Mouse (Mus musculus): ENCODE results near the gene Efcab10. TPM values are rescaled to one million over a fixed set of nuclear protein-coding genes. Genes with fewer than 3 reads are reported as not detected.

Efcab10 gene
- total and polyA plus RNA-seq, 3 experiments, result not detected

GRCm38 (mm10) chr12:33359209-33359608 lies 35.4 kb upstream of the Efcab10 start:
- Histone ChIP-seq H3K4me1 (ENCODE audit: control insufficient read depth in 1 of 2, insufficient read depth in 2 of 2) (peaks cover 0 to 7% of the 10 kb centered on the region in 2 experiments; a peak in 2 of 4 replicates), H3K27ac (ENCODE audit: insufficient read depth, low read depth) (no peak overlapping the region), H3K9me3 (replicated peaks; ENCODE audit: low read length) (no peaks in the 10 kb centered on the region), H3K9ac (ENCODE audit: insufficient read depth, low read depth) (no peak overlapping the region), H3K4me2 (ENCODE audit: insufficient read depth, low read depth, poor library complexity, severe bottlenecking) (no peak overlapping the region), H3K27me3 (replicated peaks) (no peaks in the 10 kb centered on the region), H3K79me2 (replicated peaks; ENCODE audit: control insufficient read depth, extremely low read depth, insufficient read depth, poor library complexity, severe bottlenecking) (no peaks in the 10 kb centered on the region), H3K4me3 (replicated peaks in 1 of 3; ENCODE audit: low read depth in 2 of 3, low read length in 2 of 3, poor library complexity in 1 of 3) (no peak overlapping the region), H3K36me3 (replicated peaks in 1 of 2; ENCODE audit: control insufficient read depth in 1 of 2, insufficient read depth in 1 of 2, low read length in 1 of 2) (peaks cover 39 to 90% of the 10 kb centered on the region in 2 experiments)
- in situ Hi-C loops (cut with MboI; ENCODE audit: low pct_ligation_motif_present, low pct_unique_long_range_greater_than_20kb, low sequenced_read_pairs) (no loop called here), dilution Hi-C loops (cut with MboI; ENCODE audit: extremely low pct_ligation_motif_present, extremely low pct_unique_long_range_greater_than_20kb, low sequenced_read_pairs) (no loop called here)
- TF ChIP-seq KAT2A (IDR thresholded peaks at IDR 0.05; ENCODE audit: insufficient replicate concordance, low read length) (no peak), ETS1 (conservative IDR thresholded peaks at IDR 0.05; ENCODE audit: low read depth, low read length) (no peak), NELFE (IDR thresholded peaks at IDR 0.05; ENCODE audit: low read depth, low read length) (no peak), ZNF384 (IDR thresholded peaks at IDR 0.05; ENCODE audit: low read depth, low read length) (no peak), ZKSCAN1 (IDR thresholded peaks at IDR 0.05; ENCODE audit: borderline replicate concordance, low read depth, low read length) (no peak)
- DNase-seq (ENCODE audit: extremely low read depth), result no peak

DNA sequence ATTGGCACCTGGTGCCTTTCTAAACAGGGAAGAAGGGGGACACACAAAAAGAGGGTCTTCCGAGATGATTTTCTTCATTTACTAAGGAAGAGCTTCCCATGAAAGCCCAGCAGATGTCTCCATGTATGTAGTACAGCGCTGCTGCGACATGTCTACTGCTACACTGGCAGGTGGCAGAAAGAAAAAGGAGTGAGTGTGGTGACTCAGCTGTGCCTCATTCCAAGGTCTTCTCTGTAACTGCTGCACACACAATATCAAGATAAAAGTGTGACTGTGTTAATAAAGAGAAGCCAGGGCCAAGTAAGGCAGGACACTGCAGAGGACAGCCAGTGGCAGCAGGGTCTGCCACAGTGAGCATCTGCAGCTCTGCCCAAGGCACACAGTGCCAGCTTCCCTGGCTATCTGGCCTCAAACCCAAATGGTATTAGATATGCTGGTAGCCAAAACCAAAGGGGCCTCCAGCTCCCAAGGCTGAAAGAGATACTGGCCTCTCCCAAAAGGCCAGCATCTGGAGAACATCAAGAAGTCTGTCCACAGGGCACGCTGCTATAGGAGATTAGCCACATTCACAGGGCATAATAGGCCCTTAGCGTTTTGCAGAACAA lies 34.7 kb upstream of the Efcab10 start:
- dilution Hi-C loops (cut with MboI; ENCODE audit: extremely low pct_ligation_motif_present, extremely low pct_unique_long_range_greater_than_20kb, low sequenced_read_pairs), result no loop called here
- H3K36me3 ChIP-seq (replicated peaks in 1 of 2; ENCODE audit: control insufficient read depth in 1 of 2, insufficient read depth in 1 of 2, low read length in 1 of 2), result peaks cover 45 to 90% of the 10 kb centered on the region in 2 experiments

GRCm38 (mm10) chr12:33360729-33361128 lies 33.9 kb upstream of the Efcab10 start:
- peaks cover 0 to 7% of the 10 kb centered on the region in 2 experiments; a peak in 2 of 4 replicates for H3K4me1 ChIP-seq (ENCODE audit: control insufficient read depth in 1 of 2, insufficient read depth in 2 of 2)
- dilution Hi-C loops (cut with MboI; ENCODE audit: extremely low pct_ligation_motif_present, extremely low pct_unique_long_range_greater_than_20kb, low sequenced_read_pairs), result no loop called here
- TF ChIP-seq KAT2A (IDR thresholded peaks at IDR 0.05; ENCODE audit: insufficient replicate concordance, low read length) (no peak), E2F4 (IDR thresholded peaks at IDR 0.05; ENCODE audit: insufficient replicate concordance, low read depth, low read length) (no peak), CHD1 (IDR thresholded peaks at IDR 0.05; ENCODE audit: low read depth, low read length) (no peak), ELF1 (IDR thresholded peaks at IDR 0.05; ENCODE audit: low read depth, low read length) (no peak), POLR2A (IDR thresholded peaks at IDR 0.05; ENCODE audit: low read depth, low read length) (no peak), BHLHE40 (IDR thresholded peaks at IDR 0.05; ENCODE audit: low read depth, low read length) (no peak), RCOR1 (conservative IDR thresholded peaks at IDR 0.05; ENCODE audit: low read depth, low read length) (no peak), USF1 (IDR thresholded peaks at IDR 0.05; ENCODE audit: low read depth, low read length) (no peak), USF2 (conservative IDR thresholded peaks at IDR 0.05; ENCODE audit: low read depth, low read length) (no peak), TCF12 (IDR thresholded peaks at IDR 0.05; ENCODE audit: low read depth, low read length) (no peak), MYC (IDR thresholded peaks at IDR 0.05; ENCODE audit: low read depth, low read length) (no peak), SIN3A (IDR thresholded peaks at IDR 0.05; ENCODE audit: low read length) (no peak), HCFC1 (IDR thresholded peaks at IDR 0.05; ENCODE audit: low read depth, low read length) (no peak)
- no peaks in the 10 kb centered on the region for H3K9me3 ChIP-seq (replicated peaks; ENCODE audit: low read length)
- H3K4me3 ChIP-seq (replicated peaks in 1 of 3; ENCODE audit: low read depth in 2 of 3, low read length in 2 of 3, poor library complexity in 1 of 3), result no peak overlapping the region
- peaks cover 51 to 91% of the 10 kb centered on the region in 2 experiments for H3K36me3 ChIP-seq (replicated peaks in 1 of 2; ENCODE audit: control insufficient read depth in 1 of 2, insufficient read depth in 1 of 2, low read length in 1 of 2)
- no peaks in the 10 kb centered on the region for H3K27me3 ChIP-seq (replicated peaks)
- no peaks in the 10 kb centered on the region for H3K79me2 ChIP-seq (replicated peaks; ENCODE audit: control insufficient read depth, extremely low read depth, insufficient read depth, poor library complexity, severe bottlenecking)
- H3K9ac ChIP-seq (ENCODE audit: insufficient read depth, low read depth), result no peak overlapping the region
- no peak for DNase-seq (ENCODE audit: extremely low read depth)
- H3K4me2 ChIP-seq (ENCODE audit: insufficient read depth, low read depth, poor library complexity, severe bottlenecking), result no peak overlapping the region
- no peak overlapping the region for H3K27ac ChIP-seq (ENCODE audit: insufficient read depth, low read depth)
- in situ Hi-C loops (cut with MboI; ENCODE audit: low pct_ligation_motif_present, low pct_unique_long_range_greater_than_20kb, low sequenced_read_pairs), result no loop called here

More for the DNA sequence above, 34.7 kb upstream of the Efcab10 start:
- H3K79me2 ChIP-seq (replicated peaks; ENCODE audit: control insufficient read depth, extremely low read depth, insufficient read depth, poor library complexity, severe bottlenecking), result no peaks in the 10 kb centered on the region
- no peak overlapping the region for H3K4me3 ChIP-seq (replicated peaks in 1 of 3; ENCODE audit: low read depth in 2 of 3, low read length in 2 of 3, poor library complexity in 1 of 3)
- in situ Hi-C loops (cut with MboI; ENCODE audit: low pct_ligation_motif_present, low pct_unique_long_range_greater_than_20kb, low sequenced_read_pairs), result no loop called here
- no peak overlapping the region for H3K27ac ChIP-seq (ENCODE audit: insufficient read depth, low read depth)
- no peaks in the 10 kb centered on the region for H3K27me3 ChIP-seq (replicated peaks)
- no peak for TF ChIP-seq USF1 (IDR thresholded peaks at IDR 0.05; ENCODE audit: low read depth, low read length)
- no peak for TF ChIP-seq MXI1 (IDR thresholded peaks at IDR 0.05; ENCODE audit: low read depth, low read length)
- no peak for TF ChIP-seq CHD2 (IDR thresholded peaks at IDR 0.05; ENCODE audit: low read length)
- no peak for TF ChIP-seq JUN (IDR thresholded peaks at IDR 0.05; ENCODE audit: insufficient read depth, low read depth, low read length)
- no peak for TF ChIP-seq KAT2A (IDR thresholded peaks at IDR 0.05; ENCODE audit: insufficient replicate concordance, low read length)
- TF ChIP-seq NELFE (IDR thresholded peaks at IDR 0.05; ENCODE audit: low read depth, low read length), result no peak
- TF ChIP-seq SIN3A (IDR thresholded peaks at IDR 0.05; ENCODE audit: low read length), result no peak
- no peak for TF ChIP-seq RCOR1 (conservative IDR thresholded peaks at IDR 0.05; ENCODE audit: low read depth, low read length)
- TF ChIP-seq CTCF (conservative IDR thresholded peaks at IDR 0.05 in 1 of 2, IDR thresholded peaks at IDR 0.05 in 1 of 2; ENCODE audit: low read depth in 2 of 2, low read length in 2 of 2), result no peak
- no peak for TF ChIP-seq CHD1 (IDR thresholded peaks at IDR 0.05; ENCODE audit: low read depth, low read length)
- no peak for TF ChIP-seq USF2 (conservative IDR thresholded peaks at IDR 0.05; ENCODE audit: low read depth, low read length)
- no peak for TF ChIP-seq IRF4 (IDR thresholded peaks at IDR 0.05; ENCODE audit: low read depth, low read length)
- no peaks in the 10 kb centered on the region for H3K9me3 ChIP-seq (replicated peaks; ENCODE audit: low read length)
- H3K4me1 ChIP-seq (ENCODE audit: control insufficient read depth in 1 of 2, insufficient read depth in 2 of 2), result peaks cover 0 to 7% of the 10 kb centered on the region in 2 experiments; a peak in 2 of 4 replicates
- H3K4me2 ChIP-seq (ENCODE audit: insufficient read depth, low read depth, poor library complexity, severe bottlenecking), result no peak overlapping the region
- H3K9ac ChIP-seq (ENCODE audit: insufficient read depth, low read depth), result no peak overlapping the region
- DNase-seq (ENCODE audit: extremely low read depth), result no peak
